Mouse (Mus musculus) brain, adult 2 months (tissue): ENCODE measurements around the gene Hist1h4f.
"Not testable (repeated sequence)": the region's sequence is repeated elsewhere in the genome, so short reads cannot be mapped to it uniquely, and the experiment has no call there.

Experiments
- DNase-seq: peaks from one replicate; pipeline ENCODE4 v3.0.0; 2011; ENCODE audit warnings: low read depth, low spot score

Hist1h4f gene

GRCm38 (mm10) chr13:23576351-23576881 lies 25.0 kb upstream of the Hist1h4f start:
- DNase-seq: no peak

GRCm38 (mm10) chr13:23575864-23576313 lies 24.4 kb upstream of the Hist1h4f start:
- not testable (repeated sequence) for DNase-seq

GRCm38 (mm10) chr13:23575271-23575851 lies 23.9 kb upstream of the Hist1h4f start, which contains the start of gene Hist1h3d:
Gene Hist1h3d (plus strand): TSS chr13:23575763.
- peak; percentile 91 for DNase-seq

DNA sequence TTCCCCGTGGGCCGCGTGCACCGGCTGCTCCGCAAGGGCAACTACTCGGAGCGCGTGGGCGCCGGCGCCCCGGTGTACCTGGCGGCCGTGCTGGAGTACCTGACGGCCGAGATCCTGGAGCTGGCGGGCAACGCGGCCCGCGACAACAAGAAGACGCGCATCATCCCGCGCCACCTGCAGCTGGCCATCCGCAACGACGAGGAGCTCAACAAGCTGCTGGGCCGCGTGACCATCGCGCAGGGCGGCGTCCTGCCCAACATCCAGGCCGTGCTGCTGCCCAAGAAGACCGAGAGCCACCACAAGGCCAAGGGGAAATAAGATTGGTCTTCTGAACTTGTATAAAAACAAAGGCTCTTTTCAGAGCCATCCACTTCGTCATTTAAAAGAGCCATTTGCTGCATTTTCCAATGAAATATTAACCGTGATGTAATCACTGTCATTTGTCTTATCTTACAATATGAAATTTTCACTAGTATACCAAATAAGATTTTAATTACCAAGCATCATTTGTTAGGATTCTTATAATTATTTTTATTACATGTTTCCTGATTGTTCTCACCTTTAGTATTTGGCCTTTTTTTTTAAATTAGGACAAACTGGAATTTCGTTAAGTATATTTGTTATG lies 23.2 kb upstream of the Hist1h4f start:
- not testable (repeated sequence) for DNase-seq

- DNase-seq: peak; percentile 99
Measured at GRCm38 (mm10) chr13:23573898-23574524, 22.6 kb upstream of the Hist1h4f start, which contains the start of the genes Hist1h2bf and Hist1h2ad. Gene Hist1h2bf (minus strand): TSS chr13:23574196. Gene Hist1h2ad (plus strand): TSS chr13:23574381.

GRCm38 (mm10) chr13:23573034-23573897 lies 21.8 kb upstream of the Hist1h4f start:
- not testable (repeated sequence) for DNase-seq

DNA sequence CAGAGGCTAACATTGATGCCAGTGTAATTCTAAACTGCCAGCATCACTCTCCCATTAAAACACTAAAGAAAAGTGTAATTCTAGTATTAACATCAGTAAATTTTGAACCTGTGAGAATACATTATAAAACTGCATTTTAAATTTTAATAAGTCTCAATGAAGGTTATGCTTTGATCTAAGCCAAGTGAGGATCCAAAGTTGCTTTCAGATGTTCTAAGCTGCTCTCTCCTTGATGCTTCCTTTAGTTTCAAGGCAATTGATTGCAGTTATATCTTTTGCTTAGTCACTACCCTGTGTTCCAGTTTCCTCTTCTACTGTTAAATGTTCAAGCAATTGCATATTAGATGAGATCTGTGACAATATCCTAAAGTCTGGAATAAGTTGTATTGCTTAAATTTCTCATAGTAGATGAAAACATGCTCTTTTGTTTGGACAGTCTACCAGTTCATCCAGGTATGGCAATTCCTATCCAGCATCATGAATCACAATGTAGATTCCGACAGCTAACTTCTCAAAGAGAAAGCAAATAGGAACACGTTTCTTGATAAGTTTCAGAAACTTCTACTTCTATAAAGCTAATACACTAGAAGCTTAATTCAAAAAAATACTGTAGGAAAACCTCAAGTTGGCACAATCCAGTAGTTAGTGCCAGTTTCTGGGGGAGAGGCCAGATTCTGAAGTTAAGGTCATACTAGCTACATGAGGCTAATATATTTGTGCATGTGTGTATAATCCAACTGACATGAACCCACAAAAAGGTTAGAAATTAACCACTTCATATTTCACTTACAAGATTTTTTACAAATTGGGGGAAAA lies 21.0 kb upstream of the Hist1h4f start:
- DNase-seq: no peak

GRCm38 (mm10) chr13:23571504-23572217 lies 20.2 kb upstream of the Hist1h4f start:
- not testable (repeated sequence) for DNase-seq

- DNase-seq: peak; percentile 98
Measured at GRCm38 (mm10) chr13:23571022-23571503, 19.6 kb upstream of the Hist1h4f start, which contains the start of the genes Hist1h2ae and Hist1h2bg. Gene Hist1h2ae (minus strand): TSS chr13:23571220. Gene Hist1h2bg (plus strand): TSS chr13:23571396.

DNA sequence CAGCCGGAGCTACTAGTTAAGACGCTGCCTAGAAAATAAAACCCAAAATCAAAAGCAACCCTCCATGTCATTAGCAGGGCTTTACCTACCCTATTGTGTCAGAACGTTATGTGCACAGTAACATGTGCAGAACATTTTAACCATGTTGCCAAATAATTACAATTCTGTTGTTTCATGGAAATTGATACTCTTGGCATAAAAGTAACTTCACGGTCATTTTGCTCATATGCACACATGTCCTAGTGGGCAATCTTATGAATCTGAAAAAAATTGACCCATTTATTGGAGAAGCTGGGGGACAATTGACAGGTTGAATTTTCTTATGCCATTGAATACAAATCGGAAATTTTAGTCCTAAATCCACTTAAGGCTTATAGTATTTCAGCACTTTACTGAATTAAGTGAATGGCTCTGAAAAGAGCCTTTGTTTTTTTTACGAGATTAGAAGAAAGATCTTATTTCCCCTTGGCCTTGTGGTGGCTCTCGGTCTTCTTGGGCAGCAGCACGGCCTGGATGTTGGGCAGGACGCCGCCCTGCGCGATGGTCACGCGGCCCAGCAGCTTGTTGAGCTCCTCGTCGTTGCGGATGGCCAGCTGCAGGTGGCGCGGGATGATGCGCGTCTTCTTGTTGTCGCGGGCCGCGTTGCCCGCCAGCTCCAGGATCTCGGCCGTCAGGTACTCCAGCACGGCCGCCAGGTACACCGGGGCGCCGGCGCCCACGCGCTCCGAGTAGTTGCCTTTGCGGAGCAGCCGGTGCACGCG lies 19.0 kb upstream of the Hist1h4f start:
- DNase-seq: not testable (repeated sequence)

DNA sequence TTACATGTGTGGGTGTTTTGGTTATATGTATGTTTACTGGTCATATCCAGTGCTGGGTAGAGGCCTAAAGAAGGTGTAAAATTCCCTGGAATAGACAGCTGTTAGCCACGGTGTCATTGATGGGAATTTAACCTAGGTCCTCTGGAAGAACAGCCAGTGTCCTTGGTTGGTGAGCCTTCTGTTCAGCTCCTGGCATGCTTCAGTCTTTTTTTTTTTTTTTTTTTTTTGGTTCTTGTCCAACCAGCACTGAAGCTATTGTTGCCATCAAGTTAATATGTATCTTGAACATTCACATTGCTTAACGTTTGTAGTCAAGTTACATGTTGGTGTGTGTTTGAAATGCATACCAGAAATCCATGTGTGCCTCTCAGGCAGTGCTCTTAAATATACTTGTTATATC lies 13.0 kb upstream of the Hist1h4f start:
- no peak for DNase-seq

DNA sequence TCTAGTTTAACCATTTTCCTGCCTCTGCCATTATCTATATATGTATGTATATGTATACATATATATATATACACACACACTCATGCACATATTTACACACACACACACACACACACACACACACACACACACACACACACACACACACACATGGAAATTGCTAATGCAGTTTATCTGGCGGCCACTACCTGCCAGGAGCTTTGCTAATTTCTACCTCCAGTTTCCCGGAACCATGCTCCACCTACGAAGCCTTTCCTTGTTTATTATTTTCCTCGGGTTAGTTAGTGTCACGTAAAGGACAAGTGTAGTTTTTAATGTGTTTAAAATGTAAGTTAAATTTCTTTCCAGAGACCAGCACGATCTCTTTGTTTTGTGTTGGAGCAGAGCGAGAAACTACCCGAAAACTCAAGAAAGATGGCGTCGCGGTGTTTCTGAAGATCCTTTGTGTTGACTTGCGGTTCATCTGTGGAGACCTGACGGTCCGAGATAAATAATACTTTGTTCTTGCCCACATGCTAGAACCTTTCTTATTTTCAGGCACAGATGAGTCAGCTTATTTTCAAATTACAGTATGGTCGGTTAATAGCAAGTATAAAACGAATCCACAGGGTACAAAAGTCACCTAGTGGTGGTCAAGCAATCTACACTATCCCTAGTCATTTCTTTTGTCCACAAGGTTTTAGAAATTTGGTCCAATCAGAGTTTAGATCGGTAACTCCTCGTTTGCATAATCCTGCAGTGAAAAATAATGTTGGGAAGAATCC lies 11.4 kb upstream of the Hist1h4f start:
- DNase-seq: peak; percentile 89

DNA sequence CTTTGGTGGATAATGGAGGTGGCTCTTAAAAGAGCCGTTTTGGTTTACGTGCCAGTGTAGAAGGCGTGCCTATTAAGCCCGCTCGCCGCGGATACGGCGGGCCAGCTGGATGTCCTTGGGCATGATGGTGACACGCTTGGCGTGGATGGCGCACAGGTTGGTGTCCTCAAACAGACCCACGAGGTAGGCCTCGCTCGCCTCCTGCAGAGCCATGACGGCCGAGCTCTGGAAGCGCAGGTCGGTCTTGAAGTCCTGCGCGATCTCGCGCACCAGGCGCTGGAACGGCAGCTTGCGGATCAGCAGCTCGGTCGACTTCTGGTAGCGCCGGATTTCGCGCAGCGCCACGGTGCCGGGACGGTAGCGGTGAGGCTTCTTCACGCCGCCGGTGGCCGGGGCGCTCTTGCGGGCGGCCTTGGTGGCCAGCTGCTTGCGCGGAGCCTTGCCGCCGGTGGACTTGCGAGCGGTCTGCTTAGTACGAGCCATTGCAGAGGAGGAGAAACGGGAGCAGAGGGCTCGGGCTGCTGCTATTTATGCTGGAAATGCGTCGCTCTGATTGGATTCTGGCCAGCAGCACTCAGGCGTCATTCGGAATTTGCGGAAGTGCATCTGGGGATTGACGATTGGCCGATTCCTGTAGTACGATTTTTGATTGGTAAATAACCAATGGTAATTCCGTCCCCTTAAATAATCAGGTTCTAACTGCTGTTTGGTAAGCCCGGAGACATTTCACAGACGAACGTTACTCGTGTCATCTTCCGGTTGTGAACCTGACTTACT lies 10.6 kb upstream of the Hist1h4f start, which contains the start of gene Hist1h3e:
Gene Hist1h3e (minus strand): TSS at position 487 of the 777 bp plus-strand sequence.
- peak; percentile 99 for DNase-seq

DNA sequence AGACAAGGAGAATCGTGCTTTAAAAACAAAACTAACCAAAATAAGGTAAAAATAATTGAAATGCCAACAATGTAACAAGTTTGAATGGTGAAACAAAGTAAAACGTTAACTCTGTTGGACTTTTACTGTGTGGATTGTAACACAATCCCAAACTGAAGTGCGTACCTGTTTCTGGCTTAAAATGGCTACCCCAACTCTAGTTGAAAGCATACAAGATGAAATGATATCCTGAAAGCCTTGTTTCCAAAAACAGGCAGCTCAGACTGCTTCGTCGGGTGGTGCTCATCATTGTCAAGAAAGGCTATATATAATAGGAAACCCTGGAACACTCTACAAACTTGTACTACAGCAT lies 10.1 kb upstream of the Hist1h4f start:
- not testable (repeated sequence) for DNase-seq

DNA sequence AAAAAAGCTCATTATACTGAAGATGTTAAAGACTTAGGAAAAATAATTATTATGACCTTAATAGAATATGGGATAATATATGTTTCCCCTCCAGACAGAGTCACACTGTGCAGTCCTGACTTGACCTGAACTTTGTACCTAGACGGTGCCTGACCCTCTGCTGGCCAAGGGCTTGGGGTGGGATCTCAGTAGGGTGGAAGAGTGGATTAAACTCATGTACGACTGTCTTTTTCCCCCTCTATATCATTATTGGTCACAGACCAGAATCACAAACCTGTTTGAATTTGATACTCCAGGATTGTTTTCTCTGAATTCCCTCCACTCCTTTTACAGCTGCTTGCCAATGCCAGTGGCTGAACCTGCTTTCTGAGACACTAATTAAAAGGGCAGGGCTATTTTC lies 9.3 kb upstream of the Hist1h4f start:
- not testable (repeated sequence) for DNase-seq

GRCm38 (mm10) chr13:23556906-23557305 lies 5.5 kb upstream of the Hist1h4f start:
- DNase-seq: no peak

DNA sequence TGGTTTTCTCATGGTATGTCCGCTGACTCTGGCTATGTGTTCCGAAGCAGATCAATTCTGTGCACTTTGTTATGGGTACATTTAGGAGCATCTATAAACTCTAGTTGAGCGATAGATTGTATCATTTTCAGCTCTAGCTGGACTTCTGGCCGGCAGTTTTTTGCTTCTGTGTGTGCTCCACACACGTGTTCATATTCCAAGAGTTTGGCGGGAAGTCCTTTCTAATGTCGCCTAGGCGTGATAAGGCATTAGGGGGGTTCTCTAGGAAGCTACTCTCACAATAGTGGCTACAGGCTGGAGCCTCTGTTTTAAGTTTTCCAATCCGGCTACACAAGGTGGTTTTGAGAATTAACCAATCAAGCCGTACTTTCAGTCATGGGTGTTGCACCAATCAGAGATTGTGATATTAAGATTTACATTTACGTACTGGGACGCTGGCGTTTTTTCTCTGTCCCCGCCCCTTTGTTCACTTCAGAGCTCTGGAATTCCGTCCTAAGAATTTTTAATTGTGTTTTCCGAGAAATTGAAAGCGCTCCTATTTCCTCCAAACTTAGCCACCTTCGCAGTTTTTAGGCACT lies 4.5 kb upstream of the Hist1h4f start:
- DNase-seq: peak; percentile 97
